Mouse (Mus musculus) heart, embryonic 12.5 days (tissue): ENCODE measurements at regions not wholly inside any gene's neighbourhood (a gene's known extent, or its start where the extent isn't known, plus 50 kb on each side); places are given as distances from the start of the nearest gene placed in this dataset.

Source experiments
- ATAC-seq: fragments of 200-750 bp; cut with Nextera tagmentation; 2 replicates; pipeline ENCODE4 v1.8.0; 2017; ENCODE audit warnings: moderate TSS enrichment, moderate library complexity; ENCODE audit not compliant: insufficient number of reproducible peaks, low FRiP score
- H3K27ac ChIP-seq: fragments of 300-500 bp; sonication (generic); 2 replicates; pipeline ENCODE4 v1.5.1; 2016; ENCODE audit warnings: mild to moderate bottlenecking, moderate library complexity; ENCODE audit not compliant: poor library complexity, severe bottlenecking
- H3K27me3 ChIP-seq: fragments of 300-500 bp; sonication (generic); replicated peaks from 2 replicates; pipeline ENCODE4 v1.6.1; 2016; ENCODE audit warnings: mild to moderate bottlenecking, moderate library complexity
- H3K36me3 ChIP-seq: fragments of 300-500 bp; sonication (generic); 2 replicates; pipeline ENCODE4 v1.6.1; 2016; ENCODE audit warnings: mild to moderate bottlenecking, moderate library complexity
- H3K4me1 ChIP-seq: fragments of 300-500 bp; sonication (generic); replicated peaks from 2 replicates; pipeline ENCODE4 v1.6.1; 2016; ENCODE audit warnings: mild to moderate bottlenecking
- H3K4me2 ChIP-seq: fragments of 300-500 bp; sonication (generic); 2 replicates; pipeline ENCODE4 v1.6.1; 2016; ENCODE audit warnings: mild to moderate bottlenecking, moderate library complexity
- H3K4me3 ChIP-seq: fragments of 300-500 bp; sonication (generic); 2 replicates; pipeline ENCODE4 v1.5.1; 2016; ENCODE audit warnings: mild to moderate bottlenecking
- H3K9ac ChIP-seq: fragments of 300-500 bp; sonication (generic); 2 replicates; pipeline ENCODE4 v1.6.1; 2016; ENCODE audit warnings: mild to moderate bottlenecking, moderate library complexity
- H3K9me3 ChIP-seq: fragments of 300-500 bp; sonication (generic); replicated peaks from 2 replicates; pipeline ENCODE4 v1.6.1; 2016; ENCODE audit warnings: mild to moderate bottlenecking, moderate library complexity
- WGBS: fragments of 180-500 bp; shearing (Covaris S2); methylation state at CpG from one replicate; pipeline ENCODE4 v1.1.7; 2016; 5-methylcytosine and 5-hydroxymethylcytosine counted together

DNA sequence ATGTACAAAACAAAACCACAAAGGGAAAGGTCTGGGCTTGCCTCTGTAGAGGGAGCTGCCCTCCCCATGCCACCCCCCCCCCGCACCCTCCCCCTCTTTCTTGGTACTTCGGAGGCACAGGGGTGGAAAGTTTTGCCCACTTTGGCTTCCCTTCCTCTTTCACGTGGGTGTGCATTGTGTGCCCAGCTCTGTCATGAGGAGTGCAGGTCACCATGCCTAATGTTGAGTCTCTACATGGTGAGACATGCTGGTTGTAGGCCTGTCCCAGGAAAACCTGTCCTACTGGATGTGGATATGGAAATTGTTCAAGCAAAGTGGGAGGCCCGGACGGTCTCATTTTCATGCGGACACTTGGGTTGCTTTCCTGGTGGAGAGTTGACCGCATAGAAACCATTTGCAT, 93.2 kb downstream of the Klf5 start:
- Histone ChIP-seq H3K4me2 (no peak overlapping the region), H3K4me3 (no peak overlapping the region), H3K27me3 (no peaks in the 10 kb centered on the region), H3K4me1 (no peaks in the 10 kb centered on the region), H3K36me3 (no peaks in the 10 kb centered on the region), H3K9ac (no peak overlapping the region), H3K27ac (no peak overlapping the region), H3K9me3 (no peaks in the 10 kb centered on the region)
- ATAC-seq = no peak
- 85% methylated on average over 7 of the region's 7 CpGs for WGBS

DNA sequence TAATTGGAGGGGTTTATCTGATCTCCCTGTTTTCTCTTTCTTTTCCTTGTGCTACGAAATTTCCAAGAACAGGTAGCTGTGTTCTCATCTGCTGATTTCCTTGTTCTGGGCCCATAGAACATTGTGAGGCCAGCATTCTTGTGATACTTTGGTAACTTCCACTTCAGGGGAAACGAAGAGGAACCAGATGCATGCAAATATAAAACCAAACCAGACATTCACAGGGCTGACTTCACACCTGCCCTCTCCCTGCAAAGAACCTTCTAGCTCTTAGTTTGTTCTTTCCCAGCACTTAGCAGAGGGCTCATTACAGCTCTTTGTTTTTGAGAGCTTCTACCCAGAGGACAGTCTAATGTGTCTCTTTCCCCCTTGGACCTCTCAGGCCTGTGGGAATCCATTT, 94.3 kb downstream of the Klf5 start:
- 73% methylated on average over 2 of the region's 2 CpGs for WGBS

DNA sequence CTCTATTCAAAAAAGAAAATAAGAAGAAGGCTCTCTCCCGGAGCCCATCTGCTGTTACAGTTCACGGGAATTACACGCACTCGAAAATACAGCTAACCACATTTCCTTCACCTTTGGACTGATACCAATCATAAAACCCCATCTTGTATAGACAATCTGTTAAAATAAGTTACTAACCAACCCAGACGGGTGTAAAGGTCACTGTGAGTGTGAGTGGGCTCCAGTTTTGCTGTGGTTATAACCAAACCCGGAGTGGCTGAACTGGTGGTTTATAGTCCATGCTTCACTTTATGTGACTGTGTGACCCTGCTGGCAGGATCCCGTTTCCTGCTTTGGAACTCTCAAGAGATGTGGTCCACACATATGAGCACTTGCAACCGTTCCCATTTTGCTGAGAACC, 95.1 kb downstream of the Klf5 start:
- H3K4me3 ChIP-seq = no peak overlapping the region
- H3K9ac ChIP-seq = no peak overlapping the region
- no peak overlapping the region for H3K27ac ChIP-seq
- ATAC-seq = no peak
- no peaks in the 10 kb centered on the region for H3K9me3 ChIP-seq
- WGBS = 84% methylated on average over 8 of the region's 8 CpGs
- no peak overlapping the region for H3K4me2 ChIP-seq
- H3K36me3 ChIP-seq = no peaks in the 10 kb centered on the region
- H3K27me3 ChIP-seq = no peaks in the 10 kb centered on the region
- H3K4me1 ChIP-seq = no peaks in the 10 kb centered on the region

More for the DNA sequence above, 94.3 kb downstream of the Klf5 start:
- H3K36me3 ChIP-seq = no peaks in the 10 kb centered on the region
- no peak overlapping the region for H3K4me3 ChIP-seq
- no peak overlapping the region for H3K9ac ChIP-seq
- ATAC-seq = no peak
- H3K4me1 ChIP-seq = no peaks in the 10 kb centered on the region
- no peaks in the 10 kb centered on the region for H3K9me3 ChIP-seq
- H3K4me2 ChIP-seq = no peak overlapping the region
- H3K27me3 ChIP-seq = no peaks in the 10 kb centered on the region
- H3K27ac ChIP-seq = no peak overlapping the region

DNA sequence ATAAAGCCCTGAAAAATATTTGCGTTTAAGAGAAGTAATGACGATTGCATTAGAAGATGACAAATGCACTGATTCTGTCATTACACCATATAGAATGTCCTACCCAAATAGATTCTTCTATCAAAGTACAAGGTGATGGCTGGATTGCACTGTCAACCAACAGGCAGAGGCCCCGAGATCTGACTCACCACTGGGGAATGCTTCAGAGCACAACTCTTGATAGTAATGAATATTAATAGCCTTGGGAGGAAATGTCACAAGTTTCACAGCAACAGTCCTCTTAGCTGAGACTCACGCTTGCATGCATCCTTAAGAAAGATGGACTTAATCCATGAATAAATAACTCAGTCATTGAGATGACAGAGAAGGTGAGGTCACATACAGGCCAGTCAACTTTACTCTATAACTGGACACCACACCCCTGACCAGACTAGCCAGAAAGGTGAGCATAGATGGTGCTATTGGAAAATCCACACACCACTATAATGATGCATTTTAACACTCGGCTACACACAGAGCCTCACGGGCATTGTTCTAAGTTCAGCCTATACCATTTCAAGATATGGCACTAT, 104.8 kb downstream of the Klf5 start:
- Histone ChIP-seq H3K9ac (no peak overlapping the region), H3K4me2 (no peak overlapping the region), H3K9me3 (no peaks in the 10 kb centered on the region), H3K27me3 (no peaks in the 10 kb centered on the region), H3K4me3 (no peak overlapping the region), H3K4me1 (peaks cover 8% of the 10 kb centered on the region; the same call in 1 of the 2 replicates), H3K36me3 (no peaks in the 10 kb centered on the region), H3K27ac (no peak overlapping the region; the same call in 1 of the 2 replicates)
- 0 out of 2 replicates have a peak, but pooled peaks have one; percentile 42 for ATAC-seq
- 57% methylated on average over 6 of the region's 6 CpGs for WGBS

DNA sequence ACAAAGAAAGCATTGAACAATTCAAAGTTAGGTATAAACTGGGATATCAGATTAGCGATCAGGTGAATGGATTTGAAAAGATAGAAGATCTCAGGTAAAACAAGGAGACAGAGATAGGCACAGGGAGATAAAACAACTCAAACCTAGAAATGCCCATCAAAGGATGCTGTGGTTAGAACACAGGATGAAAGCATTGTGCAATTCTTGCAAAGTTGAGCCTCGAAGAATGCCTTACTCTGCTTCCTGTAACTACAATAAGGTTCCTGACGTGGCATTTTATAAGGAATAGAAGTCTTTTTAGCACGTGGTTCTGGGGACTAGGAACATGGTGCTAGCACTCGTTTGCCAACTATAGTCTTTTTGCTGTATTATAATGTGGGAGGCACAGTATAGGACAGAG, 106.7 kb downstream of the Klf5 start:
- WGBS = 74% methylated on average over 5 of the region's 5 CpGs
- no peaks in the 10 kb centered on the region for H3K36me3 ChIP-seq

DNA sequence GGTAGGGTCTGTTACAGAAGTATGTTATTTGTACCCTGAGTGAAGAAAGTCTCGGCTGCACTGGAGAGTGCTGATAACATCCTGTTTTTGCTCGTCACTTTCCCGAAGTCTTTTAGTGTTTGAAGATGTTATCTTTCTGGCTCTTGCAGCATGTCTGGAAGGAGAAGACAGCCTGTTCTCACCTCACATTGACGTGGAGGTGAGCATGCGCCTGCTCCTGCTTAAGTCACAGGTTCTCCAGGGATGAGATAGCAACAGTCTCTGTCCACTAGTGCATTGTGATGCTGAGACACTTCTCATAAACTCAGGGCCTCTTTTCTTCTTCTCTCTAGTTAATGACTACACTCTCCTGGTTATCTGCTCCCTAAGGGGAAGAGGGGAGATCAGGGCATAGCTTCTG, 113.3 kb downstream of the Klf5 start:
- Histone ChIP-seq H3K4me3 (no peak overlapping the region), H3K9me3 (no peaks in the 10 kb centered on the region), H3K27ac (no peak overlapping the region), H3K27me3 (no peaks in the 10 kb centered on the region), H3K4me1 (peaks cover 8% of the 10 kb centered on the region), H3K9ac (no peak overlapping the region), H3K36me3 (no peaks in the 10 kb centered on the region), H3K4me2 (no peak overlapping the region; the same call in 1 of the 2 replicates)
- ATAC-seq = no peak
- 5% methylated on average over 5 of the region's 5 CpGs for WGBS

More for the DNA sequence above, 106.7 kb downstream of the Klf5 start:
- Histone ChIP-seq H3K9ac (no peak overlapping the region), H3K27me3 (no peaks in the 10 kb centered on the region), H3K9me3 (no peaks in the 10 kb centered on the region), H3K4me2 (no peak overlapping the region), H3K4me1 (peaks cover 8% of the 10 kb centered on the region; the same call in 1 of the 2 replicates), H3K27ac (no peak overlapping the region), H3K4me3 (no peak overlapping the region)
- ATAC-seq = no peak

DNA sequence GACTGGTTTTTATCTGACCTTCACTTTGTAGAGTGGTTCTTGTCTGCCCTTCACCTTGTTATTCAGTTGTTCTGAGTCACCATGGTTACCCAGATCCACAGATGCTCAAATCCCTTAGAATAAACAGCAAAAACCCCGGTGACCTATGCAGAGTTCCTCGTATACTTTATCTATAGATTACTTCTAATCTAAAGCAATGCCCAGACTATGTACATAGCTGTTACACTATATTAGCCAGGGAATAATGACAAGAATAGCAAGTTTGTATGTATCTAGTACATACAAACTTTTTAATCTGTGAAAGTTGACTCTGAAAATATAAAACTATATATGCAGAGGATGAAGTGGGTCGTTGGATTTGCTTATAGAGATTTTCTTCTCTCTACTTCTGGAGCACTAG, 117.7 kb downstream of the Klf5 start:
- H3K36me3 ChIP-seq = no peaks in the 10 kb centered on the region
- H3K4me1 ChIP-seq = peaks cover 16% of the 10 kb centered on the region
- H3K27me3 ChIP-seq = no peaks in the 10 kb centered on the region
- H3K27ac ChIP-seq = no peak overlapping the region
- ATAC-seq = no peak
- H3K4me2 ChIP-seq = no peak overlapping the region
- H3K4me3 ChIP-seq = no peak overlapping the region
- 0 out of 2 replicates have a peak, but pooled peaks cover 3% of the 10 kb centered on the region for H3K9me3 ChIP-seq
- WGBS = 37% methylated on average over 3 of the region's 3 CpGs
- H3K9ac ChIP-seq = no peak overlapping the region

DNA sequence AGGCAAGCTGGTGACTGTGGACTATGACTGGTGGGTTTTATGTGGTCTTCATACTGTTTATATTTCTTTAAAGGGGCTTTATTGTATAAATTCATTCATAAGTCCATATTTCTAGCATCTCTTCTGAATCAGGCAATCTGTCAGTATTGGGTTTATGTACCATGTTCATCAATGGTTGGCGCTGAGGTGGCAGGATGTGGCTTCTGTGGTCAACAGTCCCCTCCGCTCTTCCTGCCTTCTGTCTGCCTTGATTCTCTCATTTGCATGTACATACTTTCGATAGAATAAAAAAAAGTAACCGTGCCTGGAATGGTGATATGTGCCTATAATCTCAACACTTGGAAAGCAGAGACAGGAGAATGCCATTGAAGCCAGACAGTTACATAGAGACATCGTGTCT, 120.5 kb downstream of the Klf5 start:
- H3K36me3 ChIP-seq = no peaks in the 10 kb centered on the region
- 86% methylated on average over 5 of the region's 5 CpGs for WGBS
- H3K4me2 ChIP-seq = no peak overlapping the region
- no peak overlapping the region for H3K9ac ChIP-seq
- no peak overlapping the region for H3K27ac ChIP-seq
- H3K4me1 ChIP-seq = peaks cover 15% of the 10 kb centered on the region
- no peaks in the 10 kb centered on the region for H3K27me3 ChIP-seq
- H3K9me3 ChIP-seq = 0 out of 2 replicates have a peak, but pooled peaks cover 3% of the 10 kb centered on the region
- ATAC-seq = no peak
- H3K4me3 ChIP-seq = no peak overlapping the region

DNA sequence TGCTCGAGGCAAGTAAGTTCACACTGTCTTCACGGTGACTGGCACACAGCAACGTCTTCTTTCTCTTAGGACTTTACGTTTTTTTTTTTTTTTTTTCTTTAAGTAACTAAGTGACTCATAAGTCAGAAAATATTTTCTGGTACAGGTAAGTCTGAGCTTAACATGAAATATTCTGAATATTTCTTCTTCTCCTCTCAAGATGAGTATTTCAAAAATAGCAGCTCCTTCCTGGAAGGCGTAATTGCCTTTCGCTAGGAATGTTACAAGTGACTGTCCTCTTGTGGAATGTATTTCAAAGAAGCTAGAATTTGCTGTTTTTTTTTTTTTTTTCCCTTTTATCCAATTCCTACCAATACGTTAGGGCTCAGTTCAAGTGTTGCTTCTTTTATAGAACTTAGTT, 124.8 kb downstream of the Klf5 start:
- 68% methylated on average over 7 of the region's 7 CpGs for WGBS

DNA sequence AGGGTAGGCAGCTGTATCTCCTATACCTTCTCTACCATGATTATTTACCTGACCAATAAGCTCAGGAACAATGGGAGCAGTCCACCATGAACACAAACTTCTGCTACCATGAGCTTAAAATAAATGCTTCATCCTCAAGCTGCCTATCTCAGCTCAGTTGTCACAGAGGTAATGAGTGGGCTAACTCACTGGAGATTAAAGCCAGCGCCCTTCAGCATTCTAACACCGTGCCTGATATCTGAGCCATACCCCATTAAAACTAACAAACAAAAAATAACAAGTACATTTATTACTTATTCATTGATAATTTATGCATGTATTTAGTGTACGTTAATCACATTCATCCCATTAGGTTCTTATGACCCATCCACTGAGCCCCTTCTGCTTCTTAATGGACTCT, 128.6 kb downstream of the Klf5 start:
- no peak overlapping the region for H3K9ac ChIP-seq
- H3K4me2 ChIP-seq = no peak overlapping the region
- H3K36me3 ChIP-seq = no peaks in the 10 kb centered on the region
- no peak overlapping the region for H3K27ac ChIP-seq
- H3K9me3 ChIP-seq = no peaks in the 10 kb centered on the region
- H3K27me3 ChIP-seq = no peaks in the 10 kb centered on the region
- 0 out of 2 replicates have a peak, but pooled peaks cover under 1% of the 10 kb centered on the region for H3K4me1 ChIP-seq
- ATAC-seq = no peak
- no peak overlapping the region for H3K4me3 ChIP-seq
- 76% methylated on average over 3 of the region's 3 CpGs for WGBS

More for the DNA sequence above, 124.8 kb downstream of the Klf5 start:
- no peaks in the 10 kb centered on the region for H3K36me3 ChIP-seq
- no peaks in the 10 kb centered on the region for H3K27me3 ChIP-seq
- no peak for ATAC-seq
- no peak overlapping the region for H3K4me2 ChIP-seq
- H3K9ac ChIP-seq = no peak overlapping the region
- peaks cover 15% of the 10 kb centered on the region for H3K4me1 ChIP-seq
- no peak overlapping the region for H3K27ac ChIP-seq
- no peaks in the 10 kb centered on the region for H3K9me3 ChIP-seq
- no peak overlapping the region for H3K4me3 ChIP-seq

DNA sequence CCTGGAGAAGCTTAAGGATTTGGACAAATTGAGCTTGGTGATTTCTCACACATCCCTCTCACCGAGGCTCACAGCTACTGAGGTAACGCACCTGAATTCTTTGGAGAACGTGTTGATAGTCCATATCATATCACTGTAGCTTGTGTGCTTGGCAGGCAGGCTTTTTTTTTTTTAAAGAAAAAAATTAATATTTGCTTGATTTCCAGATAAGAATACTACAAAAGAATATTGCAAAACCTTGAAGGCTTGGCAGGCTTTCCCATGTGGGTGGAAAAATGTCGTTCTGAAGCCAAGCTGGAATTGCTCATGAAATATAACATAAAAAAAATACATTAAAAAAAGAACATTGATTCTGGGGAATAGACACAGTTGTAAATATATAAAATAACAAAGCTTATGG, 131.8 kb downstream of the Klf5 start:
- no peak for ATAC-seq
- no peak overlapping the region for H3K27ac ChIP-seq
- H3K9me3 ChIP-seq = no peaks in the 10 kb centered on the region
- no peaks in the 10 kb centered on the region for H3K27me3 ChIP-seq
- no peak overlapping the region for H3K4me2 ChIP-seq
- WGBS = 80% methylated on average over 4 of the region's 4 CpGs
- no peaks in the 10 kb centered on the region for H3K36me3 ChIP-seq
- H3K9ac ChIP-seq = no peak overlapping the region
- no peak overlapping the region for H3K4me3 ChIP-seq
- H3K4me1 ChIP-seq = no peaks in the 10 kb centered on the region

DNA sequence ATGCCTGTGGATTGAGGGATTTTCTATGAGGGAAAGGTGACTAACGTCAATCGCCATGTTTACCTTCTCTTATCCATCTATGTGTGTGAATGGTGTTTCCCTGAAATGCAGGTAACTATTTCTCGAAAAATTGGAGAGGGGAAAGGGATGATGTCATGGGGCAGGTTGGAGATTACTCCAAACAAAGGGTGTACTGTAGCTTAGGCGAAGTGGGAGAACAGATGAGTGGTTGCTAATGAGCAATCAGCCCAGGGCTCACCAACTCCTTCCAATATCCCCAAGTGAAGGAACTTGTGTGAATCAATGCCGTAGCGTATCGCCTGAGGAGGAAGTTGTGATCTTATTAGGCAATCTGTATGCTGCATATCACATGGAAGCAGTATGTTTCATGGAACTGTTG, 133.2 kb downstream of the Klf5 start:
- no peaks in the 10 kb centered on the region for H3K9me3 ChIP-seq
- ATAC-seq = no peak
- no peak overlapping the region for H3K4me2 ChIP-seq
- H3K4me1 ChIP-seq = no peaks in the 10 kb centered on the region
- WGBS = 84% methylated on average over 7 of the region's 7 CpGs
- no peak overlapping the region for H3K9ac ChIP-seq
- H3K27me3 ChIP-seq = no peaks in the 10 kb centered on the region
- H3K36me3 ChIP-seq = no peaks in the 10 kb centered on the region
- H3K27ac ChIP-seq = no peak overlapping the region
- no peak overlapping the region for H3K4me3 ChIP-seq
